Mouse (Mus musculus) liver, embryonic 12.5 days (tissue): ENCODE data around the gene App. TPM values are rescaled to one million over a fixed set of nuclear protein-coding genes. Genes with fewer than 3 reads are reported as not detected.

Source experiments
- ATAC-seq: fragments of 200-750 bp; cut with Nextera tagmentation; 2 replicates; pipeline ENCODE4 v1.8.0; 2017; ENCODE audit warnings: moderate number of reproducible peaks, mild to moderate bottlenecking, moderate library complexity
- H3K27ac ChIP-seq: fragments of 300-500 bp; sonication (generic); 2 replicates; pipeline ENCODE4 v1.5.1; 2016; ENCODE audit warnings: mild to moderate bottlenecking
- H3K27me3 ChIP-seq: fragments of 300-500 bp; sonication (generic); replicated peaks from 2 replicates; pipeline ENCODE4 v1.6.1; 2016; ENCODE audit warnings: mild to moderate bottlenecking, moderate library complexity
- H3K36me3 ChIP-seq: fragments of 300-500 bp; sonication (generic); 2 replicates; pipeline ENCODE4 v1.6.1; 2016; ENCODE audit warnings: mild to moderate bottlenecking, moderate library complexity
- H3K4me1 ChIP-seq: fragments of 300-500 bp; sonication (generic); 2 replicates; pipeline ENCODE4 v1.6.1; 2016
- H3K4me2 ChIP-seq: fragments of 300-500 bp; sonication (generic); 2 replicates; pipeline ENCODE4 v1.6.1; 2016; ENCODE audit warnings: mild to moderate bottlenecking, moderate library complexity
- H3K4me3 ChIP-seq: fragments of 300-500 bp; sonication (generic); 2 replicates; pipeline ENCODE4 v1.5.1; 2016; ENCODE audit warnings: mild to moderate bottlenecking, moderate library complexity
- H3K9ac ChIP-seq: fragments of 300-500 bp; sonication (generic); 2 replicates; pipeline ENCODE4 v1.6.1; 2016; ENCODE audit warnings: mild to moderate bottlenecking, moderate library complexity
- H3K9me3 ChIP-seq: fragments of 300-500 bp; sonication (generic); replicated peaks from 2 replicates; pipeline ENCODE4 v1.6.1; 2016; ENCODE audit warnings: mild to moderate bottlenecking, moderate library complexity
- WGBS: fragments of 180-500 bp; shearing (Covaris S2); methylation state at CpG from one replicate; pipeline ENCODE4 v1.1.7; 2016; ENCODE audit not compliant: insufficient replicate concordance; 5-methylcytosine and 5-hydroxymethylcytosine counted together
- polyA plus RNA-seq: library from polyadenylated mRNA; unstranded; fragments of >200 nt; fragmentation: Nextera tagmentation; extraction: Ambion mirVana; gene quantifications from 2 replicates; pipeline ENCODE4 v1.2.1, GENCODE M21; 2016

Gene App
- polyA plus RNA-seq, 1 experiment from 2014 or later, result 26.1 TPM

- 61% methylated on average over 6 of the region's 6 CpGs for WGBS
- Histone ChIP-seq H3K36me3 (no peaks in the 10 kb centered on the region), H3K4me1 (no peaks in the 10 kb centered on the region), H3K4me2 (no peak overlapping the region), H3K9ac (no peak overlapping the region), H3K9me3 (no peaks in the 10 kb centered on the region), H3K4me3 (no peak overlapping the region), H3K27me3 (no peaks in the 10 kb centered on the region), H3K27ac (no peak overlapping the region)
- ATAC-seq, result no peak
Measured at GRCm38 (mm10) chr16:84957253-84957652, 216.3 kb downstream of the App start.

GRCm38 (mm10) chr16:84956690-84957089, 216.9 kb downstream of the App start:
- H3K27me3 ChIP-seq, result no peaks in the 10 kb centered on the region
- no peak overlapping the region for H3K9ac ChIP-seq
- ATAC-seq, result no peak
- H3K4me2 ChIP-seq, result no peak overlapping the region
- no peak overlapping the region for H3K4me3 ChIP-seq
- no peaks in the 10 kb centered on the region for H3K36me3 ChIP-seq
- no peaks in the 10 kb centered on the region for H3K9me3 ChIP-seq
- no peak overlapping the region for H3K27ac ChIP-seq
- 72% methylated on average over 2 of the region's 2 CpGs for WGBS
- no peaks in the 10 kb centered on the region for H3K4me1 ChIP-seq

- Histone ChIP-seq H3K9ac (no peak overlapping the region), H3K4me3 (no peak overlapping the region), H3K36me3 (no peaks in the 10 kb centered on the region), H3K4me1 (no peaks in the 10 kb centered on the region), H3K9me3 (no peaks in the 10 kb centered on the region), H3K4me2 (no peak overlapping the region), H3K27ac (no peak overlapping the region), H3K27me3 (no peaks in the 10 kb centered on the region)
- WGBS, result 55% methylated on average over 1 of the region's 1 CpGs
- no peak for ATAC-seq
Measured at GRCm38 (mm10) chr16:84955840-84956239, 217.7 kb downstream of the App start.

- Histone ChIP-seq H3K9ac (no peak overlapping the region), H3K4me3 (no peak overlapping the region), H3K4me1 (no peaks in the 10 kb centered on the region), H3K4me2 (peak overlapping the region; percentile 29; the same call in 1 of the 2 replicates), H3K27me3 (no peaks in the 10 kb centered on the region), H3K27ac (no peak overlapping the region), H3K36me3 (no peaks in the 10 kb centered on the region), H3K9me3 (no peaks in the 10 kb centered on the region)
- peak; percentile 74 for ATAC-seq
- 26% methylated on average over 26 of the region's 26 CpGs for WGBS
Measured at GRCm38 (mm10) chr16:84955204-84955839, 218.2 kb downstream of the App start.

DNA sequence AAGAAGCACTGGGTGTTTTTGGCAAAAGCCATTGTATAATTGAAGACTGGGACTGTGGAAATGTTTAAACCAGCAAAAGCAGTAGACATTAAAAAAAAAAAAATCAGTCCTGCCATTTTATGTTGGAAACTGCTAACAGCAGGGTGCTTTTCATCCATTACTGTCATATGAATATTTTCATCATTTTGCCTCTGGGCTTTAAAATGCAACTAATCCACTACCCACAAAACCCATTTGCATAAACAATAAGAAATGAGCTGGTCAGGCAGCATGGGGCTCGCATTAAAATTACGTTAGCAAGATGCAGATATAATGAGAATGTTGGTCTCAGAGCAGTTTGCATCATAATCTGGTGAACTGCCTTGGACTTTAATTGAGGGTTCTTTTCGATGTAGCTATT, 242.5 kb downstream of the App start:
- Histone ChIP-seq H3K9ac (no peak overlapping the region), H3K4me2 (no peak overlapping the region), H3K27ac (no peak overlapping the region), H3K27me3 (no peaks in the 10 kb centered on the region), H3K36me3 (no peaks in the 10 kb centered on the region), H3K9me3 (no peaks in the 10 kb centered on the region), H3K4me1 (no peaks in the 10 kb centered on the region), H3K4me3 (no peak overlapping the region)
- 80% methylated on average over 3 of the region's 3 CpGs for WGBS
- ATAC-seq, result no peak

GRCm38 (mm10) chr16:84927827-84928226, 245.7 kb downstream of the App start:
- no peaks in the 10 kb centered on the region for H3K9me3 ChIP-seq
- no peak overlapping the region for H3K4me3 ChIP-seq
- H3K27ac ChIP-seq, result no peak overlapping the region
- no peaks in the 10 kb centered on the region for H3K36me3 ChIP-seq
- 90% methylated on average over 1 of the region's 1 CpGs for WGBS
- H3K9ac ChIP-seq, result no peak overlapping the region
- ATAC-seq, result no peak
- H3K4me2 ChIP-seq, result no peak overlapping the region
- H3K4me1 ChIP-seq, result no peaks in the 10 kb centered on the region
- H3K27me3 ChIP-seq, result no peaks in the 10 kb centered on the region

DNA sequence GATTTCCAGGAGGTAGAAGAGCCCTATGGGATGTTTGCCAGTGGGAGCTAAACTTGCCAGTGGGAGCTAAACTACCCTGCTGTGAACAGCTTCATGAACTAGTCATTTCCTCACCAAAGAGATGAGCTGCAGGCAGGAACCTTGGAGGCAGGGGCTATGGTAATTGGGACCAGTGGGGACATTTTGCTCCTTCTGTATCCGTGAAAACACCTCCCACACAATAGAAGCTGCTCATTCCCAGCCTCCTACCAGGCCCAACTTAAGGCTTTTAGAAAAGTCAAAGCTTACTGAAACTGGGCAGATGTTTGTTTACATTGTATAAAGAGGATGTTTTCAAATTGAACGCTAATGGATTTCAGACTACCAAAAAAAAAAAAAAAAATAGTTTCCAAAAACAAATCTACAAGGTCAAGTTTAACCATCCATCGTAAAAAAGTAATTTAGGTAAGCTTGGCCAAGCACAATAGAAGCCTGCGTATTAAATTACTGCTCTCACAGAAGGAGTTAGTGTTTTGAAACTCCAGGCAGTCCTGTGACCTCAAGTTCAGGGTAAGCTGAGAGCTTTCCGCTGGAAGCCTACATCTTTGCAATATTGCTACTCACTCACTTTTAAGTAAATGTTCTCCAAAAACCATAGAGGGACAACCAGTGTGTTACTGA, 253.8 kb downstream of the App start:
- no peak overlapping the region for H3K4me3 ChIP-seq
- H3K4me1 ChIP-seq, result no peaks in the 10 kb centered on the region
- WGBS, result 54% methylated on average over 5 of the region's 5 CpGs
- no peak overlapping the region for H3K4me2 ChIP-seq
- no peak for ATAC-seq
- no peaks in the 10 kb centered on the region for H3K36me3 ChIP-seq
- H3K27ac ChIP-seq, result no peak overlapping the region
- no peaks in the 10 kb centered on the region for H3K9me3 ChIP-seq
- H3K27me3 ChIP-seq, result no peaks in the 10 kb centered on the region
- no peak overlapping the region for H3K9ac ChIP-seq

- H3K36me3 ChIP-seq, result no peaks in the 10 kb centered on the region
- H3K4me3 ChIP-seq, result no peak overlapping the region
- H3K27ac ChIP-seq, result no peak overlapping the region
- no peaks in the 10 kb centered on the region for H3K9me3 ChIP-seq
- H3K4me2 ChIP-seq, result no peak overlapping the region
- no peaks in the 10 kb centered on the region for H3K4me1 ChIP-seq
- H3K27me3 ChIP-seq, result no peaks in the 10 kb centered on the region
- 73% methylated on average over 3 of the region's 3 CpGs for WGBS
- H3K9ac ChIP-seq, result no peak overlapping the region
- ATAC-seq, result no peak
Measured at GRCm38 (mm10) chr16:84919087-84919486, 254.5 kb downstream of the App start.

GRCm38 (mm10) chr16:84916772-84917171, 256.8 kb downstream of the App start:
- no peaks in the 10 kb centered on the region for H3K4me1 ChIP-seq
- H3K36me3 ChIP-seq, result no peaks in the 10 kb centered on the region
- no peaks in the 10 kb centered on the region for H3K27me3 ChIP-seq
- 81% methylated on average over 3 of the region's 3 CpGs for WGBS
- H3K27ac ChIP-seq, result no peak overlapping the region
- H3K4me3 ChIP-seq, result no peak overlapping the region
- no peak overlapping the region for H3K9ac ChIP-seq
- no peak overlapping the region for H3K4me2 ChIP-seq
- no peaks in the 10 kb centered on the region for H3K9me3 ChIP-seq
- no peak for ATAC-seq

DNA sequence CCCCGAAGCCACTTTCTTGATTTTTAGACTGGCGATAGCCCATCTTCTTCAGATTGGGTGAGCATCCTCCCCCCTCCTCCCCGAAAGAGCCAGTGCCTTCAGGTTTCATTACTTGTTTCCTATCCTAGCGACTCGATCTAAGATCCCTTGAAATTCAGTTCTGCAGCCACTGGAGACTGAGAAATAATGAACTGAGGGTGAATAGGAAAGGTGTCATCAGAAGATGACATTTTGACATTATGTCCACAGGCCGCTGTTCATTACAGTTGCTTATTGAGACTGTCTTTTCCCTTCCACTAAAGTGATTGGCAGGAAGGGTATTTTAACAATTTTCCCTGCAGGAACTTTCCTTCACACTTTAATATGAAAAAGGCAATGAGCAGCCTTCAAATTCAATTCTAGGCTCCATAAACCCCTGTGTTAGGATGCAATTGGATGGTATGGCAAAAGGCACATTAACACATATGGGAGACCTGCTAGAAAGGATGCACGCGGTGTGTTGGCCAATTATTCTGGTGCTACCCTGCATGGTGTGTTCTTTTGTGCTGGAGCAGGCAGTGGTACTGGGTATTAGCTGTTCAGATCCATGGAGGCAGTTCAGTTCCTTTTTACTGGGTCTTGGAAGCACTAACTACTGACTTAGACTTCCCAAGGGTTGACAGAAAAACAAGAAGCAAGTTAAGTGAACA, 261.9 kb downstream of the App start:
- ATAC-seq, result no peak
- Histone ChIP-seq H3K4me1 (no peaks in the 10 kb centered on the region), H3K27me3 (no peaks in the 10 kb centered on the region), H3K9me3 (no peaks in the 10 kb centered on the region), H3K4me3 (no peak overlapping the region), H3K27ac (no peak overlapping the region), H3K4me2 (no peak overlapping the region), H3K9ac (no peak overlapping the region), H3K36me3 (no peaks in the 10 kb centered on the region)
- 77% methylated on average over 8 of the region's 8 CpGs for WGBS

DNA sequence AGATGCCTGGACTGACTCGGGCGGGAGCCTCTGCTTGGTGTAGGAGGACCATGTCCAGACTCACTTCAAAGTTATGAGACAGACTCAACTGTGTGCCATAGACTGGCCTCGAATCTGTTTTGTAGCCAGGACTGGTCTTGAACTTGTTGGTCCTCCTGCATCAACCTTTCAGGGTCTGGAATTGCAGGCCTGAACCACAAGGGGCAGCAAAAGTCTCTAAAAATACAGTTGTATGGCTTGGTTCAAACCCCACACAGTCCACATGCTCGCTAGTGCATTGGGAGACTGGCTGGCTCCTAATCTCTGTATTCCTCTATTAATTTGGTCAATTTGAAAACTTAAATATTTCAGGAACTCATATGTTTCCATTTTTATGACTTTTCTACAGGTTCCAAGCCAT, 270.6 kb downstream of the App start:
- Histone ChIP-seq H3K36me3 (no peaks in the 10 kb centered on the region), H3K4me1 (no peaks in the 10 kb centered on the region), H3K9ac (no peak overlapping the region), H3K9me3 (no peaks in the 10 kb centered on the region), H3K4me2 (no peak overlapping the region), H3K4me3 (no peak overlapping the region), H3K27ac (no peak overlapping the region), H3K27me3 (no peaks in the 10 kb centered on the region)
- no peak for ATAC-seq
- 66% methylated on average over 4 of the region's 4 CpGs for whole genome bisulfite sequencing
